Mouse (Mus musculus) cortical plate, adult 2 months (tissue): Measurements from ENCODE around the gene Vps36.

Experiments used
- CTCF ChIP-seq: fragments of 200-500 bp; IDR thresholded peaks from 2 replicates; pipeline ENCODE4 v1.5.1; 2011; ENCODE audit warnings: mild to moderate bottlenecking, control low read depth, low read length; ENCODE audit not compliant: insufficient read depth; ENCODE audit errors: extremely low read depth
- POLR2A ChIP-seq: fragments of 200-500 bp; IDR thresholded peaks from 2 replicates; pipeline ENCODE4 v1.6.1; 2011; ENCODE audit warnings: mild to moderate bottlenecking, low read length, control low read depth; ENCODE audit not compliant: insufficient read depth; ENCODE audit errors: extremely low read depth

DNA sequence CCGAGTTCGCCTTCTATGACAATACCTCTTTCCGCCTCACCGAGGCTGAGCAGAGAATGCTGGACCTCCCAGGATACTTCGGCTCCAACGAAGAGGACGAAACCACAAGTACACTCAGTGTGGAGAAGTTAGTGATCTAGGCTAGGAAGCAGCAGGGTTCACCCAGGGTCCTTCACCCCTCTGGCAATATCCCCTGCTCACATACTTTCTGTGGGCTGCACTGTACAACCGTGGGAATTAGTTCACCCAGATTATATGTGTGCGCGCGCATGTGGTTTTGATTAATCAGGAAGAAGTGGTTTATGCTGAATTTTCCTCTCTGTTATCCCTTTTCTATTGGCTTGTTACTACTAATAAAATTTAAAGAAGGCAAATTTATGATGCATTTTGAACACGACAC lies 66.9 kb downstream of the Vps36 start:
- TF ChIP-seq CTCF = no peak
- TF ChIP-seq POLR2A = no peak
